Mouse (Mus musculus): ENCODE data around the gene Smagp.

DNA sequence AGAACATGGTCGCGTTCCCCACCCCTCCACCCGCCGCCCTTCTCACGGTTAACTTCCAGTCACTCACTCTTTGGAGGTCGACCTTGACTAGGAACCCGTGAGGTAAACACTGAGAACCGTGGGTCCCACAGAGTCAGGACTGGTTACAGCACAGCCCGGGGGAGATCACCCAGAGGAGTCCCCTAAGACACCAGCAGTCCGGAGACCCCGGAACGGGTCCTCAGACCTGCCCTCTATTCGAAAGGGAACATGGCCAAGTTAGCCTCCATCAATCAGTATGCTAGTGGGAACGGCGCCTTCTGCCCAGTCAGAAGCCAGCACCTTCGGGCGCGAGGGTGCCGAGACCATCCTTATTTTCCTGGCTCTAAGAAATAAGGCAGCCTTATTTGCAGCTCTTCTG, 20.5 kb downstream of the Smagp start:
- TF ChIP-seq CTCF (IDR thresholded peaks at IDR 0.05; ENCODE audit: low read depth, low read length): no peak
- no peak for TF ChIP-seq GATA1 (IDR thresholded peaks at IDR 0.05; ENCODE audit: borderline replicate concordance, low read length)
- TF ChIP-seq GATA2 (IDR thresholded peaks at IDR 0.05; ENCODE audit: borderline replicate concordance, low read depth, low read length): no peak

Measured in G1E (cell line).